Mouse (Mus musculus) small intestine, adult 2 months (tissue): ENCODE results near the gene Rhou.

Experiments used
- CTCF ChIP-seq: fragments of 200-500 bp; IDR thresholded peaks from 2 replicates; pipeline ENCODE4 v1.5.1; 2012; ENCODE audit warnings: low read depth, mild to moderate bottlenecking, control low read depth, inconsistent platforms, low read length, moderate library complexity, mixed read lengths; ENCODE audit not compliant: insufficient replicate concordance, insufficient read length; ENCODE audit errors: extremely low read depth
- POLR2A ChIP-seq: fragments of 200-500 bp; IDR thresholded peaks from 2 replicates; pipeline ENCODE4 v1.6.1; 2012; ENCODE audit warnings: low read depth, mild to moderate bottlenecking, control low read depth, inconsistent platforms, low read length, moderate library complexity

GRCm38 (mm10) chr8:123630841-123631251 lies 22.9 kb upstream of the Rhou start:
- TF ChIP-seq CTCF (no peak), POLR2A (no peak)
